Mouse (Mus musculus): Measurements from ENCODE around the gene Qsox2. TPM values are rescaled to one million over a fixed set of nuclear protein-coding genes. Genes with fewer than 3 reads are reported as not detected.

The Qsox2 gene
- polyA plus RNA-seq, 1 experiment from 2014 or later, result 4.3 TPM

- no peaks in the 10 kb centered on the region for H3K9me3 ChIP-seq (replicated peaks; ENCODE audit: control insufficient read depth, low read length)
- no peaks in the 10 kb centered on the region for H3K27me3 ChIP-seq (ENCODE audit: control insufficient read depth, insufficient read depth, low read depth, low read length)
- no peak overlapping the region for H3K4me2 ChIP-seq (ENCODE audit: low read depth, low read length)
- H3K4me3 ChIP-seq (ENCODE audit: low read depth, low read length), result no peak overlapping the region
- no peaks in the 10 kb centered on the region for H3K36me3 ChIP-seq (ENCODE audit: control insufficient read depth, insufficient read depth)
- H3K9ac ChIP-seq (ENCODE audit: low read depth, low read length), result no peak overlapping the region
- no peak for ATAC-seq (ENCODE audit: low read depth)
- H3K27ac ChIP-seq (ENCODE audit: low read length), result no peak overlapping the region
- H3K4me1 ChIP-seq (ENCODE audit: control insufficient read depth, low read depth, low read length), result no peaks in the 10 kb centered on the region
- WGBS (ENCODE audit: insufficient replicate concordance), result 37% methylated on average over 4 of the region's 4 CpGs
Measured at GRCm38 (mm10) chr2:26264646-26265045, 27.3 kb upstream of the Qsox2 start.

- Histone ChIP-seq H3K9ac (ENCODE audit: low read depth, low read length) (no peak overlapping the region), H3K9me3 (replicated peaks; ENCODE audit: control insufficient read depth, low read length) (no peaks in the 10 kb centered on the region), H3K4me3 (ENCODE audit: low read depth, low read length) (no peak overlapping the region), H3K27me3 (ENCODE audit: control insufficient read depth, insufficient read depth, low read depth, low read length) (no peaks in the 10 kb centered on the region), H3K27ac (ENCODE audit: low read length) (no peak overlapping the region), H3K4me2 (ENCODE audit: low read depth, low read length) (no peak overlapping the region), H3K4me1 (ENCODE audit: control insufficient read depth, low read depth, low read length) (no peaks in the 10 kb centered on the region), H3K36me3 (ENCODE audit: control insufficient read depth, insufficient read depth) (no peaks in the 10 kb centered on the region)
- 65% methylated on average over 16 of the region's 16 CpGs for WGBS (ENCODE audit: insufficient replicate concordance)
- ATAC-seq (ENCODE audit: low read depth), result no peak
Measured at GRCm38 (mm10) chr2:26257315-26258096, 20.2 kb upstream of the Qsox2 start.

GRCm38 (mm10) chr2:26254816-26255215, 17.5 kb upstream of the Qsox2 start:
- WGBS (ENCODE audit: insufficient replicate concordance), result 50% methylated on average over 4 of the region's 4 CpGs
- Histone ChIP-seq H3K4me3 (ENCODE audit: low read depth, low read length) (no peak overlapping the region), H3K4me1 (ENCODE audit: control insufficient read depth, low read depth, low read length) (no peaks in the 10 kb centered on the region), H3K27ac (ENCODE audit: low read length) (no peak overlapping the region), H3K4me2 (ENCODE audit: low read depth, low read length) (no peak overlapping the region), H3K27me3 (ENCODE audit: control insufficient read depth, insufficient read depth, low read depth, low read length) (no peaks in the 10 kb centered on the region), H3K36me3 (ENCODE audit: control insufficient read depth, insufficient read depth) (no peaks in the 10 kb centered on the region), H3K9ac (ENCODE audit: low read depth, low read length) (no peak overlapping the region), H3K9me3 (replicated peaks; ENCODE audit: control insufficient read depth, low read length) (no peaks in the 10 kb centered on the region)
- ATAC-seq (ENCODE audit: low read depth), result no peak

- no peak for ATAC-seq (ENCODE audit: low read depth)
- no peak overlapping the region for H3K27ac ChIP-seq (ENCODE audit: low read length)
- H3K36me3 ChIP-seq (ENCODE audit: control insufficient read depth, insufficient read depth), result no peaks in the 10 kb centered on the region
- no peak overlapping the region for H3K4me3 ChIP-seq (ENCODE audit: low read depth, low read length)
- no peaks in the 10 kb centered on the region for H3K9me3 ChIP-seq (replicated peaks; ENCODE audit: control insufficient read depth, low read length)
- H3K9ac ChIP-seq (ENCODE audit: low read depth, low read length), result no peak overlapping the region
- no peaks in the 10 kb centered on the region for H3K4me1 ChIP-seq (ENCODE audit: control insufficient read depth, low read depth, low read length)
- H3K4me2 ChIP-seq (ENCODE audit: low read depth, low read length), result no peak overlapping the region
- no peaks in the 10 kb centered on the region for H3K27me3 ChIP-seq (ENCODE audit: control insufficient read depth, insufficient read depth, low read depth, low read length)
- WGBS (ENCODE audit: insufficient replicate concordance), result 31% methylated on average over 8 of the region's 8 CpGs
Measured at GRCm38 (mm10) chr2:26252514-26253206, 15.3 kb upstream of the Qsox2 start.

- no peaks in the 10 kb centered on the region for H3K36me3 ChIP-seq (ENCODE audit: control insufficient read depth, insufficient read depth)
- H3K4me1 ChIP-seq (ENCODE audit: control insufficient read depth, low read depth, low read length), result no peaks in the 10 kb centered on the region
- no peak overlapping the region for H3K27ac ChIP-seq (ENCODE audit: low read length)
- H3K9me3 ChIP-seq (replicated peaks; ENCODE audit: control insufficient read depth, low read length), result no peaks in the 10 kb centered on the region
- no peaks in the 10 kb centered on the region for H3K27me3 ChIP-seq (ENCODE audit: control insufficient read depth, insufficient read depth, low read depth, low read length)
- ATAC-seq (ENCODE audit: low read depth), result no peak
- H3K9ac ChIP-seq (ENCODE audit: low read depth, low read length), result no peak overlapping the region
- H3K4me2 ChIP-seq (ENCODE audit: low read depth, low read length), result no peak overlapping the region
- 32% methylated on average over 3 of the region's 3 CpGs for WGBS (ENCODE audit: insufficient replicate concordance)
- no peak overlapping the region for H3K4me3 ChIP-seq (ENCODE audit: low read depth, low read length)
Measured at GRCm38 (mm10) chr2:26247531-26247930, 10.2 kb upstream of the Qsox2 start.

- WGBS (ENCODE audit: insufficient replicate concordance), result 60% methylated on average over 3 of the region's 3 CpGs
- no peak overlapping the region for H3K4me2 ChIP-seq (ENCODE audit: low read depth, low read length)
Measured at GRCm38 (mm10) chr2:26240841-26241240, 3.5 kb upstream of the Qsox2 start.

GRCm38 (mm10) chr2:26240330-26240729, 3.0 kb upstream of the Qsox2 start:
- ATAC-seq (ENCODE audit: low read depth), result no peak
- H3K27ac ChIP-seq (ENCODE audit: low read length), result no peak overlapping the region
- H3K9me3 ChIP-seq (replicated peaks; ENCODE audit: control insufficient read depth, low read length), result no peaks in the 10 kb centered on the region
- H3K27me3 ChIP-seq (ENCODE audit: control insufficient read depth, insufficient read depth, low read depth, low read length), result no peaks in the 10 kb centered on the region
- WGBS (ENCODE audit: insufficient replicate concordance), result 54% methylated on average over 9 of the region's 9 CpGs
- no peak overlapping the region for H3K9ac ChIP-seq (ENCODE audit: low read depth, low read length)
- no peak overlapping the region for H3K4me2 ChIP-seq (ENCODE audit: low read depth, low read length)
- H3K4me1 ChIP-seq (ENCODE audit: control insufficient read depth, low read depth, low read length), result peaks cover 10% of the 10 kb centered on the region
- H3K4me3 ChIP-seq (ENCODE audit: low read depth, low read length), result no peak overlapping the region
- no peaks in the 10 kb centered on the region for H3K36me3 ChIP-seq (ENCODE audit: control insufficient read depth, insufficient read depth)

More at GRCm38 (mm10) chr2:26240841-26241240, 3.5 kb upstream of the Qsox2 start:
- Histone ChIP-seq H3K27ac (ENCODE audit: low read length) (no peak overlapping the region), H3K27me3 (ENCODE audit: control insufficient read depth, insufficient read depth, low read depth, low read length) (no peaks in the 10 kb centered on the region), H3K9ac (ENCODE audit: low read depth, low read length) (no peak overlapping the region), H3K36me3 (ENCODE audit: control insufficient read depth, insufficient read depth) (no peaks in the 10 kb centered on the region), H3K9me3 (replicated peaks; ENCODE audit: control insufficient read depth, low read length) (no peaks in the 10 kb centered on the region), H3K4me1 (ENCODE audit: control insufficient read depth, low read depth, low read length) (peaks cover 9% of the 10 kb centered on the region), H3K4me3 (ENCODE audit: low read depth, low read length) (no peak overlapping the region)
- no peak for ATAC-seq (ENCODE audit: low read depth)

- ATAC-seq (ENCODE audit: low read depth), result peak; percentile 40
- Histone ChIP-seq H3K9me3 (replicated peaks; ENCODE audit: control insufficient read depth, low read length) (no peaks in the 10 kb centered on the region), H3K36me3 (ENCODE audit: control insufficient read depth, insufficient read depth) (no peaks in the 10 kb centered on the region), H3K27ac (ENCODE audit: low read length) (peak overlapping the region; percentile 54), H3K4me1 (ENCODE audit: control insufficient read depth, low read depth, low read length) (peaks cover 13% of the 10 kb centered on the region), H3K27me3 (ENCODE audit: control insufficient read depth, insufficient read depth, low read depth, low read length) (no peaks in the 10 kb centered on the region), H3K9ac (ENCODE audit: low read depth, low read length) (peak overlapping the region; percentile 89), H3K4me2 (ENCODE audit: low read depth, low read length) (peak overlapping the region; percentile 91), H3K4me3 (ENCODE audit: low read depth, low read length) (peak overlapping the region; percentile 92)
- WGBS (ENCODE audit: insufficient replicate concordance), result 0% methylated on average over 46 of the region's 51 CpGs
Measured at GRCm38 (mm10) chr2:26236681-26237289, 540 bp downstream of the Qsox2 start.

- 56% methylated on average over 2 of the region's 2 CpGs for whole genome bisulfite sequencing (ENCODE audit: insufficient replicate concordance)
- Histone ChIP-seq H3K9me3 (replicated peaks; ENCODE audit: control insufficient read depth, low read length) (no peaks in the 10 kb centered on the region), H3K27me3 (ENCODE audit: control insufficient read depth, insufficient read depth, low read depth, low read length) (no peaks in the 10 kb centered on the region), H3K9ac (ENCODE audit: low read depth, low read length) (no peak overlapping the region), H3K4me3 (ENCODE audit: low read depth, low read length) (no peak overlapping the region), H3K27ac (ENCODE audit: low read length) (no peak overlapping the region), H3K4me2 (ENCODE audit: low read depth, low read length) (no peak overlapping the region), H3K4me1 (ENCODE audit: control insufficient read depth, low read depth, low read length) (peaks cover 13% of the 10 kb centered on the region), H3K36me3 (ENCODE audit: control insufficient read depth, insufficient read depth) (no peaks in the 10 kb centered on the region)
- no peak for ATAC-seq (ENCODE audit: low read depth)
Measured at GRCm38 (mm10) chr2:26234771-26235170, 2.6 kb downstream of the Qsox2 start.
